Mouse (Mus musculus): ENCODE measurements around the gene Mtss1l. TPM values are rescaled to one million over a fixed set of nuclear protein-coding genes. Genes with fewer than 3 reads are reported as not detected.

Gene Mtss1l
- polyA plus RNA-seq, 1 experiment from 2014 or later = 25.7 TPM

- Histone ChIP-seq H3K4me1 (0 out of 2 replicates have a peak, but pooled peaks cover 5% of the 10 kb centered on the region), H3K27me3 (replicated peaks) (no peaks in the 10 kb centered on the region), H3K9ac (no peak overlapping the region), H3K4me3 (no peak overlapping the region), H3K36me3 (peaks cover 52% of the 10 kb centered on the region), H3K27ac (no peak overlapping the region), H3K4me2 (replicated peaks) (no peak overlapping the region), H3K9me3 (no peaks in the 10 kb centered on the region)
- ATAC-seq (ENCODE audit: low FRiP score, low read depth) = no peak
- 66% methylated on average over 3 of the region's 3 CpGs for WGBS
Measured at GRCm38 (mm10) chr8:110710593-110710992, 10.7 kb upstream of the Mtss1l start.

GRCm38 (mm10) chr8:110711271-110711934, 9.9 kb upstream of the Mtss1l start:
- Histone ChIP-seq H3K4me2 (replicated peaks) (no peak overlapping the region), H3K36me3 (peaks cover 52% of the 10 kb centered on the region), H3K9me3 (no peaks in the 10 kb centered on the region), H3K4me3 (no peak overlapping the region), H3K27me3 (replicated peaks) (no peaks in the 10 kb centered on the region), H3K4me1 (peaks cover 12% of the 10 kb centered on the region; the same call in 1 of the 2 replicates), H3K27ac (no peak overlapping the region), H3K9ac (no peak overlapping the region)
- no peak for ATAC-seq (ENCODE audit: low FRiP score, low read depth)
- WGBS = 84% methylated on average over 13 of the region's 13 CpGs

GRCm38 (mm10) chr8:110713073-110713472, 8.2 kb upstream of the Mtss1l start:
- H3K9ac ChIP-seq = no peak overlapping the region
- WGBS = 94% methylated on average over 7 of the region's 7 CpGs
- no peaks in the 10 kb centered on the region for H3K9me3 ChIP-seq
- H3K27ac ChIP-seq = no peak overlapping the region
- no peaks in the 10 kb centered on the region for H3K27me3 ChIP-seq (replicated peaks)
- H3K36me3 ChIP-seq = peaks cover 50% of the 10 kb centered on the region
- no peak overlapping the region for H3K4me2 ChIP-seq (replicated peaks)
- no peak for ATAC-seq (ENCODE audit: low FRiP score, low read depth)
- peaks cover 12% of the 10 kb centered on the region; the same call in 1 of the 2 replicates for H3K4me1 ChIP-seq
- H3K4me3 ChIP-seq = no peak overlapping the region

GRCm38 (mm10) chr8:110714827-110715519, 6.3 kb upstream of the Mtss1l start:
- WGBS = 85% methylated on average over 15 of the region's 15 CpGs
- no peak overlapping the region for H3K27ac ChIP-seq
- H3K27me3 ChIP-seq (replicated peaks) = no peaks in the 10 kb centered on the region
- H3K4me1 ChIP-seq = peaks cover 26% of the 10 kb centered on the region
- H3K4me3 ChIP-seq = no peak overlapping the region
- no peak for ATAC-seq (ENCODE audit: low FRiP score, low read depth)
- peaks cover 46% of the 10 kb centered on the region for H3K36me3 ChIP-seq
- no peaks in the 10 kb centered on the region for H3K9me3 ChIP-seq
- H3K9ac ChIP-seq = no peak overlapping the region
- H3K4me2 ChIP-seq (replicated peaks) = no peak overlapping the region

- no peak overlapping the region for H3K4me3 ChIP-seq
- H3K4me2 ChIP-seq (replicated peaks) = no peak overlapping the region
- peaks cover 30% of the 10 kb centered on the region for H3K4me1 ChIP-seq
- ATAC-seq (ENCODE audit: low FRiP score, low read depth) = no peak
- no peaks in the 10 kb centered on the region for H3K27me3 ChIP-seq (replicated peaks)
- peaks cover 41% of the 10 kb centered on the region for H3K36me3 ChIP-seq
- WGBS = 59% methylated on average over 4 of the region's 4 CpGs
- H3K27ac ChIP-seq = no peak overlapping the region; the same call in 1 of the 2 replicates
- no peak overlapping the region for H3K9ac ChIP-seq
- no peaks in the 10 kb centered on the region for H3K9me3 ChIP-seq
Measured at GRCm38 (mm10) chr8:110716075-110716474, 5.2 kb upstream of the Mtss1l start.

GRCm38 (mm10) chr8:110717131-110717530, 4.1 kb upstream of the Mtss1l start:
- WGBS = 69% methylated on average over 7 of the region's 7 CpGs
- H3K27ac ChIP-seq = no peak overlapping the region
- no peaks in the 10 kb centered on the region for H3K27me3 ChIP-seq (replicated peaks)
- no peak for ATAC-seq (ENCODE audit: low FRiP score, low read depth)
- no peak overlapping the region for H3K4me3 ChIP-seq
- H3K9me3 ChIP-seq = no peaks in the 10 kb centered on the region
- H3K4me1 ChIP-seq = peaks cover 33% of the 10 kb centered on the region
- H3K9ac ChIP-seq = no peak overlapping the region
- H3K4me2 ChIP-seq (replicated peaks) = no peak overlapping the region
- peaks cover 31% of the 10 kb centered on the region for H3K36me3 ChIP-seq

- Histone ChIP-seq H3K27ac (no peak overlapping the region), H3K4me3 (no peak overlapping the region), H3K9me3 (no peaks in the 10 kb centered on the region), H3K36me3 (peaks cover 18% of the 10 kb centered on the region), H3K4me1 (peaks cover 44% of the 10 kb centered on the region), H3K27me3 (replicated peaks) (no peaks in the 10 kb centered on the region), H3K9ac (0 out of 2 replicates have a peak overlapping the region, but pooled peaks have one; percentile 23), H3K4me2 (replicated peaks) (no peak overlapping the region)
- ATAC-seq (ENCODE audit: low FRiP score, low read depth) = no peak
- 92% methylated on average over 8 of the region's 8 CpGs for WGBS
Measured at GRCm38 (mm10) chr8:110718209-110718968, 2.9 kb upstream of the Mtss1l start.

- H3K9ac ChIP-seq = no peak overlapping the region; the same call in 1 of the 2 replicates
Measured at GRCm38 (mm10) chr8:110718969-110719670, 2.2 kb upstream of the Mtss1l start.

GRCm38 (mm10) chr8:110719898-110720653, 1.2 kb upstream of the Mtss1l start:
- Histone ChIP-seq H3K27me3 (replicated peaks) (no peaks in the 10 kb centered on the region), H3K9me3 (no peaks in the 10 kb centered on the region), H3K4me1 (peaks cover 60% of the 10 kb centered on the region), H3K9ac (peak overlapping the region; percentile 88; the same call in 1 of the 2 replicates), H3K4me2 (replicated peaks) (peak overlapping the region; percentile 83), H3K27ac (no peak overlapping the region), H3K36me3 (peaks cover 11% of the 10 kb centered on the region), H3K4me3 (no peak overlapping the region)
- WGBS = 56% methylated on average over 6 of the region's 6 CpGs
- no peak for ATAC-seq (ENCODE audit: low FRiP score, low read depth)

More at GRCm38 (mm10) chr8:110718969-110719670, 2.2 kb upstream of the Mtss1l start:
- no peak for ATAC-seq (ENCODE audit: low FRiP score, low read depth)
- H3K4me2 ChIP-seq (replicated peaks) = peak overlapping the region; percentile 9; the same call in 1 of the 2 replicates
- no peaks in the 10 kb centered on the region for H3K9me3 ChIP-seq
- H3K4me3 ChIP-seq = no peak overlapping the region
- peaks cover 51% of the 10 kb centered on the region for H3K4me1 ChIP-seq
- H3K27me3 ChIP-seq (replicated peaks) = no peaks in the 10 kb centered on the region
- H3K36me3 ChIP-seq = peaks cover 17% of the 10 kb centered on the region
- no peak overlapping the region for H3K27ac ChIP-seq
- 49% methylated on average over 12 of the region's 12 CpGs for WGBS

GRCm38 (mm10) chr8:110721606-110722413, 534 bp downstream of the Mtss1l start:
- Histone ChIP-seq H3K4me1 (peaks cover 61% of the 10 kb centered on the region), H3K27me3 (replicated peaks) (no peaks in the 10 kb centered on the region), H3K9me3 (no peaks in the 10 kb centered on the region), H3K36me3 (peaks cover 8% of the 10 kb centered on the region), H3K4me3 (peak overlapping the region; percentile 75), H3K9ac (peak overlapping the region; percentile 88), H3K4me2 (replicated peaks) (peak overlapping the region; percentile 83), H3K27ac (peak overlapping the region; percentile 66)
- ATAC-seq (ENCODE audit: low FRiP score, low read depth) = peak; percentile 63
- under 1% methylated on average over 58 of the region's 59 CpGs for WGBS

Data from neural tube, embryonic 12.5 days (tissue).